Mouse (Mus musculus): ENCODE data around the gene Slc35f3.

GRCm38 (mm10) chr8:126395917-126396316 lies 97.6 kb downstream of the Slc35f3 start:
- no peak for TF ChIP-seq POLR2A (IDR thresholded peaks at IDR 0.05; ENCODE audit: borderline replicate concordance, low read depth, low read length)
- TF ChIP-seq CTCF (IDR thresholded peaks at IDR 0.05; ENCODE audit: low read depth, low read length), result no peak
